Mouse (Mus musculus) liver, postnatal 0 days (tissue): ENCODE data around the gene Grik4.

Source experiments
- CTCF ChIP-seq: sonication (generic); IDR thresholded peaks from 2 replicates; pipeline ENCODE4 v1.5.1; 2016; ENCODE audit warnings: antibody characterized with exemption, low read depth
- EP300 ChIP-seq: IDR thresholded peaks from 2 replicates; pipeline ENCODE4 v1.6.1; 2016; ENCODE audit warnings: antibody characterized with exemption, low read depth, mild to moderate bottlenecking

DNA sequence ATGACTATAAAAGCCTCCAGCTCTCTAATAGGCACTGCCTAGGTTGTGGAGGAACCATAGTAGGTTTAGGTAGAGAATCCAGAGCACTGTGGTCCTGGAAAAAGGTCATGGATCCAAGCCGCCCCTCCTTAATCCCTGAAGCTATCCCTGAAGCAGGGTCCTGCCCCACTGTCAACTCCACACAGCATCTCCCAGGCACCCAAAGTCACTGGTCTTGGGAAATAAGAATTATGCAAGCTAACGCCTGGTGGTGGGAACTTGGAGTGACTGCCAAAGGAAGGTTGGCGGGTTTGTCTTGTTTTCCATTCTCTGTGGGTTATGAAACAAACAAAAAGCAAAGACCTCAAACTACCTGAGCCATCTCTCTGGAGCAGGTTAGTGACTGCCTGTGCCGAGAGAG lies 77.6 kb downstream of the Grik4 start:
- TF ChIP-seq CTCF (no peak), EP300 (no peak)
